Mouse (Mus musculus): ENCODE measurements around the gene Trappc6a.

The Trappc6a gene

DNA sequence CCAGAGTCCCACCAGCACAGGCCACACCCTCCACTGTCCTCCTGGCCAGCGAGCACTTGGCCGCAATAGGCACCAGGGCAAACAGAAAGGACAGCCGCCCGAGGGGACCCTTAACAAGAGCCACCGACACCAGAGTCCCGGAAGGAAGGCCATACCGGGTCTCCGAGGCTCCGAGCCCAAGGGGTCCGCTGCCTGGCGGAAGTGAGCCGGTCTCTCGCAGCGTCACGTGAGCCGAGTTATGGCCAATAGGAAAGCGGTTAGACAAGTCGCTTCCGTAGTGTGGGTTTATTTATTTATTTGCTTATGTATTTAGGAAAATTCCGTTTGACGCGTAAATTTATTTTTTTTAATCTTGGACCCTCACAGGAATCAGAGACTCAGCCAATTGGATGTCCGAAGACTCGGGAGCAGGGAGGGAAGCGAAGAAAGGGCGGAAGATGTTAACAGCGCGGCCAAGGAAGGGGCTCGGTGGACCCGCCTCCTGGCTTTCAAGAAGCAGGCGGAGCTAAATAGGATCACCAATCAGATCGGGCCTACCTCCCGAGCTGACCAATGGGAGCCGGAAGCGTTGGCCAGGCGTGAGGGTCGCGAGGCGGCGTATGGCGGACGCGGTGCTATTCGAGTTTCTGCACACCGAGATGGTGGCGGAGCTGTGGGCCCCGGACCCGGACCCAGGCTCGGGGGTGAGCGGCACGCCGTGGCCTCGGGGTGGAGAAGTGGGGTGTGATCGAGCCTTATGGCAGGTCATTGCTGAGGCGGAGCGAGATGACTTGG, at the start of gene Trappc6a, which contains the start of gene Bloc1s3:
Gene Trappc6a (plus strand): TSS at position 246 of the 774 bp plus-strand sequence.
Gene Bloc1s3 (minus strand): TSS at position 218 of the 774 bp plus-strand sequence.
- DNase-seq (ENCODE audit: low spot score) = peak; percentile 87

DNA sequence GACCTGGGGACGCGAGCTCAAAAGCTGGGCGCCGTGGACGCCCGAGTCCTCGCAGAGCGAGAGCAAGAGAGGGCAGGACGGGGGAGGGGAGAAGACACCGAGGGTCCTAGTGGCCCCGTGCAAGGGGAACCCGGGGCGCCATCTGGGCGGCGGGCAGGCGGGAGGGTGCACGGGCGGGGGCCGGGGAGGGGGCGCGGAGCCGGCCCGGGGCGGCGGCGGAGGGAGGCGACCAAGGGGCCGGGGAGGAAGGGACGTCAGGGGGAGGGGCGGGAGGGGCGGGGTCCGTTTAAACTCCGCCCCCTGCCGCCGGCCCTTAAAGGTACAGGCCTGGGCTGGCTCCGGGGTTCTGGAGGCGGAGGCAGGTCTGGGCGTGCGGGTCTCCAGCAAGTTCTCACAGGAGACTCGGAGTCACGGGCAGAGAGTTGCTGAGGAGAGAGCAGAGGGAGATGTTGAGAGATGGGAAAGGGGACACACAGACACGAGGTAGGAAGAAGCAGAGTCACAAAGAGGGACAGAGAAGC, 49.5 kb upstream of the Trappc6a start, which contains the start of gene Mark4:
Gene Mark4 (minus strand): TSS at position 231 of the 521 bp plus-strand sequence.
- peak; percentile 74 for DNase-seq (ENCODE audit: low spot score)

DNA sequence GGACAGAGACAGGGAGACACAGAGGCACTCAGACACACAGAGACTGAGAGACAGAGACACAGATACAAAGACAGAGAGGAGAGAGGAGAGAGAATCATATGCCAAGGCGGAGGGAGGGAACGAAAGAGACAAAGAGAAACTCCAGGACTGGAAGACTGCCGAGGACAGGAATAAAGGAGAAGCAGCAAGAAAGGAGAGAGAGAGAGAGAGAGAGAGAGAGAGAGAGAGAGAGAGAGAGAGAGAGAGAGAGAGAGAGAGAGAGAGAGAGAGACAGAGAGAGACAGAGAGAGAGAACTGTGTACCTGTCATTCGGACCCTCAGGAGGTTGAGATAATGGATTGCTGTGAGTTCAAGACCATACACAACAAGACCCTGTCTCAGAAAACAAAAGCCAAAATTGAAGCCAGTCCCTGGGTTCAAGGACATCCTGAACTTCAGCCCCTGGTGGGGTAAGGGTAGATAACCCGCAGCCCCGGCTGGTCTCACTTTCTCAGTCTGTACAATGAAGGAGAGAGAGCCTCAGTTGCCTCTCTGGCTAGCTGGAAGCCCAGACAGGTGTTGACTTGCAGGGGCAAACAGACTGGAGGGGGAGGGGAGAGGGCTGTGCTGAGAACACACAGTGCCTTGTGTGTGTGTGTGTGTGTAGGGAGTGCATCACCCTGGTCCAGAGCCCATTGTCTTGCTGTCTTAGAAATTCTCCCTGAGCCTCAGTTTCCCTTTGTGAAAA, 48.9 kb upstream of the Trappc6a start:
- no peak for DNase-seq (ENCODE audit: low spot score)

DNA sequence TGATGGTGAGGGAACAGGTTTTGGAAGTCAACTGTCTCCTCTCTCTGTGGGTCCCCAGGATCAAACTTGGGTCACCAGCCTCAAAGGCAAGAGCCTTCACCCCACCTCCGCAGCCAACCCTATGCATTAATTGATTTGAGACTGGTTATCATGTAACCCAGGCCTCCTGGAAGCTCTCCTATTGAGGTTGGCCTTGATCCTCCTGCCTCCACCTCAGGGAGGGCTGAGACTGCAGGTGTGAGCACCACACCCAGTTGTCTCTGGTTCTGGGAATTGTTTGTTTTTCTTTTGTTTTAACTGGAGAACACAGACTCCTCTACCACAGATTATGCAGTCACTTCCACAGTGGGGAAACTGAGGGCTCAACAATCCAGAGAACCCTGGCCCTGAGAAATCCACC, 47.7 kb upstream of the Trappc6a start:
- no peak for DNase-seq (ENCODE audit: low spot score)

DNA sequence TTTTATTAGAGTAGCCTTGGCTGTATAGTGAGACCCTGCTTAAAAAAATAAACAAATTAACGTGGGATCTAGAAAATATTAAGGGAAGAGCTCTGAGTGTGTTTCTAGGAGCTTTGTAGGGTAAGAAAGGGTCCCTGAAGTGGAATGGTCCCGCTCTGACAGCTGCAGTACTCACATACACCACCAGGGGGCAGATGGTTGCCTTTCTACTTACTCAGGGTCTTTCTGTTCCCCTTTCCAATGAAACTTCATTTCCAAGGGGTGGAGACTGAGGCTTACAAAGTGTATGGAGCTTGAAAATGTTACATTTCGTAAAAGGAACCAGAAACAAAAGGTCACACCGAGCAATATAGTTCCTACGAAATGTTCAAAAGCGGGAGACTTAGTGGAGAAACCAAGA, 46.7 kb upstream of the Trappc6a start:
- DNase-seq (ENCODE audit: low spot score) = peak; percentile 46

DNA sequence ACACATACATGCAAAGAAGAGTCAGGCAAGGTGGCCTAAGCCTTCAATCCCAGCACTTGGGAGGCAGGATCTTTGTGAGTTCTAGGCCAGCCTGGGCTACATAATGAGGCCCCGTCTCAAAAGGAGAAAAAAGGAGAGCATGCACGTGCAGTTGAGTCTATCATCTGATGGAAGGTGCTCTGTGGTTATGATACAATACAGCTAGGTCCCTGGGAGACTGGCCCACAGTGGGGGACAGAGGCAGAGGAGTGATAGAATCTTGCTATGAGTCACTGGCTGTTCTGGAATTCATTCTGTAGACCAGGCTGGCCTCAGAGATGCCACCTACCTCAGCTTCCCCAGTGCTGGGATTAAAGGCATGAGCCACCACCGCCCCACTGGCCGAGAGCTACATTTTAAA, 45.8 kb upstream of the Trappc6a start:
- no peak for DNase-seq (ENCODE audit: low spot score)

DNA sequence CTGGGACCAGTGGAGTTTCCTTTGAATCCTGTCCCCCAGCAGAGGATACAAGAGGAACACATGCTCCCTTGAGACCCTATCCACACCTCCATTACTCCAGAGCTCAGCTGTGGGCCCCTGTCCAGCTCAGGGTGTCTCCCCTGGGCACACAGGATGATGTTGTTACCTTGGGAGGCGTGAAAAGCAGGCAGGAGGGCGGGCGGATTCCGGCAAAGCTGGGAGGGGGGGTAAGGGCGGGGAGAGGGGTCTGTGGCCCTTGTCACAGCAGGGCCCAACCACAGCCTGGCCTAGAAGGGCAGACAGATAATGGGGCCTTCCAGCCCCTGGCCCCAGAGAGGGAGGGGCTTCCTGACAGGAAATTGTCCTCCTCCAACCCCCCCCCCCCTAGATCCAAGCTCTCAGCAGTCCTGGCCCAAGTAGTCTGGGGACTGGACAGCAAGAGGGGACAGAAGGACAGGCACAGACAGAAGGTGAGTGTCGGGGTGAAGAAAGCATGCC, 45.3 kb upstream of the Trappc6a start, which contains the start of gene Exoc3l2:
Gene Exoc3l2 (plus strand): TSS at position 448 of the 498 bp plus-strand sequence.
- DNase-seq (ENCODE audit: low spot score) = no peak

DNA sequence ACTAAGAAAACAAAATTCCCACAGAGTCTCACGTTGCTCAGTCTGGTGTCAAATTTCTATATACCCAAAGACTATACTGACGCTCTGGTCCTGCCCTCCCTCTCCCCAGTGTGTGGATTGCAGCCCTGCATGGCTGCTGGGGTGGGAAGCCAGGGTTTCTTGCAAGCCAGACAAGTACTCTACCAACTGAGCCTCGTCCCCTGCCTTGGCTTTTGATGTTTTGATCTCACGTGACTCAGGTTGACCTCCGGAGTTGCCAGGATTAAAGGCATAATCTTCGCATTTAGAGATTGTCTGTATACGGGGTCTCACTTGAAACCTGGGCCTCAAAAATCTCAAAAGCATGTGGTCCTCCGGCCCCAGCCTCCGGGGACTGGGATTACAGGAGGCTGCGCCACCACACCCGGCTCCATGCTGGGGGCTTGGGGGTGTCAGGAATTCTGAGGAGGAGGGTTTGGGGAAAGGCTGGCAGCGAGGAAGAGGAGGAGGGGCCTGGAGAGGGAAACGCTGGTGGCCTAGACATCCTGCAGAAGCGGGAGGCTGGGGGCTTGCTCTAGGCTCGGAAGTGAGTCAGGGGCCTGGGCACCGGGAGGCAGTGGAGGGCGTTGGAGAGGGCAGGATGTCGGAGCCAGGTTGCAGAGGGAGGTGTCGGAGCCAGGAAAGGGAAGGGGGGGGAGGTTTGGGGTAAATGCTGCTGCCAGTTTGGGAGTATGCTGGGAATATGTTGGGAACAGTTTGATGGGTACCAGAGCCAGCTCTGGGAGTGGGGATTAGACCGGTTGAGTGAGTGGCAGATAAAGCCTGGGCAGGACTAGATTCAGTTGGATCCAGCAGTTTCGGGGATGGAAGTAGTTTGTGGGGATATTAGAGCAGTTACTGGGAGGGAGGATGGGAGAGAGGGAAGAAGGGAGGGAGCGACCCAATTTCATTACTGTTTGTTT, 43.6 kb upstream of the Trappc6a start:
- DNase-seq (ENCODE audit: low spot score) = no peak

DNA sequence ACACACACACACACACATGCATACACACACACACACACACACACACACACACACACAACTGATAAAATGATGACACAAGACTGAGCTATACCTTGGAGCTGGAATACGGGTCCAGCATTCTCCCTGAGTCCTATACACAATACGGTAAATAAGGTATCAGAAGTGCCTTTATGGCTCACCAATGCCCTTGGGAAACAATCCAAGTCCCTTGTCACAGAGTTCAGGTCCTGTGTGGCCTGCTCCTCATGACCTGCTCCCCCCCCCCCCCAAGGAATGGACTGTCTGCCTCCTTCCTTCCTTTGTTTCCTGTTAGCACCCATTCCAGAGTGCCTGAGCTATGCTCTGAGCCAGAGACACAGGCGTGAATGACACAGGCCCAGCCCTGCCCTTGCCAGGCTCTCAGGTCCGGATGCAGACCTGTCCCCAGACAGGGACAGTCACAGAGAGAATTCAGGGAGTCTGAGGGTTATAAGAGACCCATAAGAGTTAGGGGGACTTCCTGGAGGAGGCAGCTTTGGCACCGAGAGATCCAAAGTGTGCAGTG, 41.5 kb upstream of the Trappc6a start:
- DNase-seq (ENCODE audit: low spot score) = no peak

DNA sequence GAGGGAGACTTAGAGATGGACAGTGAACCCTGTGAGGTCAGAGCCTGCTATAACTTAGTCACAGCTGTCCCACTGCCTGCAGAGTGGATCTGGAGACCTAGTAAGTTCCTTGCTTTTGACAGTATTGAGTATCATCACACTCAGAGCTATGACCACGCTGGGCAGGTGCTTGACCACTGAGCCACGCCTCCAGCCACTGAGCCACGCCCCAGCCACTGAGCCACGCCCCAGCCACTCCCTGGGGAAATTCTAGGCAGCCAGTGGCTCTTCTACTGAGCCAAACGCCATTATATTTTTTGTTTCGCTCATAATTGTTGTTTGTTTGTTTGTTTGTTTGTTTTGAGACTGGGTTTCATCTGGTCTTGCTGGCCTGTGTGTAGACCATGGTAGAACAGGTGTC, 40.6 kb upstream of the Trappc6a start:
- no peak for DNase-seq (ENCODE audit: low spot score)

DNA sequence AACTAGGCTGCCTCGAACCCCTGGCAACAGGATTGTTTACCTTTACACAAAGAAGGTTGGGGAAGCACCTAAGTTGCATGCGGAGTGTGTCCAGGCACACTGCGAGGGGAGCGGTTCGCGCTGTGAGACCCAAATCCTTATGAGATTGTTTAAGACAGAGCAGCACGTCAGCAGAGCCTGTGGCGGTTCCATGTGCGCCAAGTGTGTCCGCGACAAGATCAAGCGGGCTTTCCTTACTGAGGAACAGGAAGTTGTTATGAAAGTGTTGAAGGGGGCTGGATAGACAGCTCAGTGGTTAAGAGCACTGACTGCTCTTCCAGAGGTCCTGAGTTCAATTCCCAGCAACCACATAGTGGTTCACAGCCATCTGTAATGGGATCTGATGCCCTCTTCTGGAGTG, 39.9 kb upstream of the Trappc6a start:
- no peak for DNase-seq (ENCODE audit: low spot score)

DNA sequence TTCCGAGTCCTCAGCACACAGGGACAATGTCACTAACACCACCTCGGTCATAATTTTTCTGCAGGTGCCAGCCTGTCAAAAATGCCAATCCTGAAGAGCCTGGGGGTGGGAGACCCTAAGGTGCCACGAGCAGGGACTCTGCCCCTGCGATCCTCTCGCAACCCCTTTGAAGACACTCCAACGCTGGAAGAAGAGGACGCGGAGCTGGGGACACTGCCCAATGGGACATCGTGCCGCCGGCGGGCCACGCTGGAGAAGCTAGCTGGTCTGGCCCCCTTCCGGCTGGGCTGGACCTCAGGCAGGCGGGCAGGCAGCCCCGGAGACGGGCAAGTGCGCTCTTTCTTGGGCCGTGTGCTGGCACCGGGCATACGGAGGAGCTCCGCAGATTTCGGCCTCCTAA, 38.8 kb upstream of the Trappc6a start:
- no peak for DNase-seq (ENCODE audit: low spot score)

DNA sequence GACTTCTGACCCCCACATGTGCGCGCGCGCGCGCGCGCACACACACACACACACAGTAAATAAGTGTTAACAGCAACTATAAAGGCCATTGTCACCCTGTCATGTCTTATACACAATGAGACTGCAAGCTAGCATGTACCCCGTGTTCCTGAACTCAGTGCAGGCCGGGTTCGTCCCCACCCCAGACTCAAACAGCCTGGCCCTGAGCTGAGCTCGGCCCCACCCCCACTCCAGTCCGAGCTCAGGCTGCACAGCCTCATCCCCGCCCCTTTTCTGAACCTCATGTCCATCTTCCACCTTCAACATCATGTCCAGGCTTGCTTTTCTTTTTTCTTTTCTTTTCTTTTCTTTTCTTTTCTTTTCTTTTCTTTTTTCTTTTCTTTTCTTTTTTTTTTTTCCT, 37.9 kb upstream of the Trappc6a start:
- DNase-seq (ENCODE audit: low spot score) = no peak

DNA sequence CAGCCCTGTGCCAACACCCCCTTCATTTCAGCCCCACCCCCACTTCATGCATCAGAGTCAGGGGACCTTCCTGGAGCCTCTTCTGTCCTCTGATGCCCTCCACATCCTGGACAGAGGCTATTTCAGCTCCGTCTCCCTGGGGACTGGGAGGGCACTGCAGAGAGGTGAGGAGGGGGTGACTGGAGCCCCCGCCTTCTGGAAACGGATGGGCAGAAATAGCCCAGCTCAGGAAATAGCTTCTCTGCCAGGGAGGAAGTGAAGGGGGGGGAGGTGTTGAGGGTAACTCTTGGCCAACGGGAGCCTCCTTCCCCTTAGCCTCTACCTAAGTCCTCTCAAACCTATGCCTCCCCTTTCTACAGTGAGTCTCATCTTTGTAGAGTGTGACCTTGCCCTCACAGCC, 35.8 kb upstream of the Trappc6a start:
- DNase-seq (ENCODE audit: low spot score) = no peak

DNA sequence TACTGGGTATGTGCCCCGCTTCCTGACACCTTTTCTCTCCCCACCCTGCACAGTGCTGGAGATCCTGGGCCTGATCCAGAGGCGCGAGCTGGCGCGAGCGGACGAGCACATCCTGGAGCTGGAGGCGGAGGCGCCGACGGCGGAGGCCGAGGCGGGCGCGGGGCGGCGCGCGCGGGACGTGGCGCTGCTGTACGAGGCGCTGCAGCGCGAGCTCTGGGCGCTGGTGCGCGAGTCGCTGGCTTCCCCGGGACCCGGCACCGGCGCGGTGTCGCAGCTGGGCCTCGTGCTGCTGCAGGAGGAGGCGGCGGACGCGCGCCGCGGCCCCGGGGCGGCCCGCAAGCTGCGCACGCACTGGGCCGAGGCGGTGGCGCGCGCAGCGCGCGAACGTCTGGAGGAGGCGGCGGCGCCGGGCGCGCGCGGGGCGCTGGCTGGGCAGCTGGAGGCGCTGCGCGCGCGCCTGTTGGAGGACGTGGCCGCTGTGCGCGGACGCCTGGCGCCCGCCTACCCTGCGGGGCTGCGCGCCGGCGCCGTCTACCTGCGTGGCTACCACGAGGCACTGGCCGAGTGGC, 34.2 kb upstream of the Trappc6a start:
- DNase-seq (ENCODE audit: low spot score) = no peak

DNA sequence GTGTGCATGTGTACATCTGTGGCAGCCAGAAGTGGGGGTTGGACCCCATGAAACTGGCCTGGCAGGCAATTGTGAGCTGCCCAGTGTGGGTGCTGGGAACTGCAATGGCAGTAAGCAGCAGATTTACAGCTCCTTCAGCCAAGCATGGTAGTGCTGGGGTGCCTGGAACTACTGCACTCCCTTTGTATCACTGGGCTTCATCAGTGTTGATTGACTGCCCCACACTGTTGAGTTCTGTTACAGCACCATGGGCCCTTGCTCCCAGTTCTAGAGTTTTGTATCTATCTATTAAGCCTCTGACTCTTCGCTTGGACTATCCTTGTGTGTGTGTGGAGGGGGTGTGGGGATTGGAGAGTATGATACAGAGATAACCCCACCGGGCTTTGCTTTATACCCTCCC, 31.1 kb upstream of the Trappc6a start:
- DNase-seq (ENCODE audit: low spot score) = peak; percentile 12

DNA sequence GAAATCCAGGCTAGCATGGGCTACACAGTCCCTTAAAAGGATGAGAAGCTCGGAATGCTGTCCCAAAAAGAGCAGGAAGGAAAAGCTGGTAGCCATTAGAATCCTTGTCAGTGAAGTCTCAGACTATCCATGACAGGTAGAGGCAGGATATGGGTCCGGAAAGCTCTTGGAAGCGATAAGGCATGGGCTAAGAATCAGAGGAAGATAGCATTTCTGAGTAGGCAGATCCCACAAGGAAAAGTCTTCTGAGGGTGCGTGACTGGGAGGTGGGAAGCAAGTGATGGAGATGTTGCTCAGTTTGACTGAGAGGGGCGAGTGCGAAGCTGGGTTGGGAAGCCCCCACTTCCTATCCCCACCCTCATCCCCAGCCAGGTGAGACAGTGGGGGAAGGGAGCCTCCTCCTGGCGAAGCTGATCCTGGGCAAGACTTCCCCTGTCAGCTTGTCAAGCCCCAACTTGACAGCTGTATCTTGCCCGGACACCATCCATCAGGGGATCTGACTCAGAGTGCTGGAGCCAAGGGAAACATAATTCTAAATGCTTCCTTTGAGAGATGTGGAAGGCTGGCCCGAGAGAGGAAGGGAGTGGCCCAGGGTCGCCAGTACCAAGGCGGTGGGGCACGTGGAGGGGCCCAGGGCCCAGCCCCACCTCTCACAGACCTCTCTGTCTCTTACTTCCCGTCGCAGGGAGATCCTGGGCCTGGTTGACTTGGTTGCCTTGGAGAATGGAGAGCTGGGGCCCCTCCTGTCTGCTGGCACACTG, 30.4 kb upstream of the Trappc6a start:
- no peak for DNase-seq (ENCODE audit: low spot score)

DNA sequence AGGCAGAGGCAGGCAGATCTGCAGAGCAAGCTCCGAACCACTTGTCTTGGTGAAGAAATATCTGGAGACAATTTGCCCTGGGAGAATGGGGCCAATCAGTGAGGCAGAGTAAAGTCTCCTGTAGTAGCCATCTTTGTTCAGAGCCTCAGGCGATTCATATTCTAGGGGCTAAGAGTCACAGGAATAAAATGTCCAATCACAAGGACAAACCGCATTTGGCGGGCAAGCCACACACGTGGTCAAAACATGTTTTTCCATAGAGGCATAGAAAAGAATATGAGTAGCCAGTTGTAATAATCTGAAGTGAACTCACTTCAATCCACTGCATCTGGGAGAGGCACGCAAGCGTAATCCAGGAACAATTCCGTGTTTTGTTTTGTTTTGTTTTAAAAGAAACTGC, 24.9 kb upstream of the Trappc6a start:
- no peak for DNase-seq (ENCODE audit: low spot score)

DNA sequence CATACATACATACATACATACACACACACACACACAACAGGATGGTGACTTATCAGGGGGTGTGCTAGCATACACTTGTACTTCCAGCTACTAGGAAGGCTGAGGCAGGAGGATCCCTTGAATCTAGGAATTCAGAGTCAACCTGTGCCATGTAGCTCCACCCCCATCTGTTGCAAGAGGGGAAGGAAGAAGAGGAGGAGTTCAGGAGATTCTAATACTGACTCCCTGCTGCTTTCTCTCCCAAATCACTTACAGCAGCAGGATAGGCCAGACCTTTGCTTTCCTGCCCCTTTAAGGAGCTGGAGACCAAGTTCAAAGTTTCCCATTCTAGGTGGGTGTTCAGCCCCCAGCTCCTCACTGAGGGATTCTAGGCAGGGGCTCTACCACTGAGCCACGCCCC, 22.7 kb upstream of the Trappc6a start:
- no peak for DNase-seq (ENCODE audit: low spot score)

DNA sequence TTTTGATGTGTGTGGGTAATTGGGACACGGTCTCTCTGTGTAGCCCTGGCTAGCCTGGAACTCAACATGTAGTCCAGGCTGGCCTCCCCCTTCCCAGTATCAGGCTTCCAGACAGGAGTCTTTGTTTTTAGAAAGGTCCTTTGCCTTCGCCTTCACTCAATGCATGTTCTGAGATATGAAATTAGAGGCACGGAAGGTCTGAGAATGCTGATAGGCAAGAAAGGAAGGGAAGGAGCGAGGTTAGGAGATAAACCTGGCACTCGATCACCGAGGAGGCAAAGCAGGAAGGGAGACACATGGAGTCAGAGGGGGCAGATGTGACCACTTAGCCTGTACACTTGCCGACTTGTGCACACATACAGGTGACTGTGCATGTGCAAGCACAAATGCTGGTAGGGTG, 21.6 kb upstream of the Trappc6a start:
- DNase-seq (ENCODE audit: low spot score) = no peak
